Mouse (Mus musculus): ENCODE results near the gene Nlgn1. TPM values are rescaled to one million over a fixed set of nuclear protein-coding genes. Genes with fewer than 3 reads are reported as not detected.
"Not testable (repeated sequence)": the region's sequence is repeated elsewhere in the genome, so short reads cannot be mapped to it uniquely, and the experiment has no call there.

Gene Nlgn1
- polyA plus RNA-seq, 1 experiment from 2014 or later, result 27.5 TPM

- WGBS, result 93% methylated on average over 2 of the region's 2 CpGs
- H3K27ac ChIP-seq, result no peak overlapping the region
- H3K9me3 ChIP-seq (ENCODE audit: control insufficient read depth, low read length), result no peaks in the 10 kb centered on the region
- no peak overlapping the region for H3K9ac ChIP-seq
- no peaks in the 10 kb centered on the region for H3K4me1 ChIP-seq (replicated peaks; ENCODE audit: control insufficient read depth, insufficient read depth, low read length)
- no peak overlapping the region for H3K4me2 ChIP-seq (replicated peaks)
- no peak for DNase-seq (ENCODE audit: low spot score)
- ATAC-seq (ENCODE audit: low FRiP score), result no peak
- no peaks in the 10 kb centered on the region for H3K27me3 ChIP-seq (ENCODE audit: control insufficient read depth, insufficient read depth, low read length)
- H3K4me3 ChIP-seq (replicated peaks; ENCODE audit: low read length), result no peak overlapping the region
- H3K36me3 ChIP-seq (replicated peaks; ENCODE audit: control insufficient read depth, insufficient read depth), result no peaks in the 10 kb centered on the region
Measured at GRCm38 (mm10) chr3:25629198-25629597, 703.1 kb downstream of the Nlgn1 start.

DNA sequence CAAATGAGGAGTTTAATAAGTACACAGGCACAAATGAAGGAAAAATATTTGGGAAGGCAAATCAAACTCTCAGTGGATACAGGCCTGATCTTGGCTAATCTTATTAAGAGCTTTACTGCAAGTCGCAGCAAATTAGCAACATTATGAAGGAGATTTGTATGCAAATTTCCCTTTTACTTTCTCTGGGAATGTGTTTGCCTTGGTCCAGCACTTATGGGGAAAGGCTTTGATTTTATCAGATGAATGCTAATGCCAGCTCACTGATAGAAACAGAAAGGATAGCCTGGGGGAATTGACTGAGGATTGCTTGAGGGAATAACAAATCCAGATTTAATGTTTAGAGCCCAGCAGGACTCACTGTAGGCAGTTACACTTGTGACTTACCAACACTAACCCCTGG, 725.7 kb downstream of the Nlgn1 start:
- Histone ChIP-seq H3K4me2 (replicated peaks) (no peak overlapping the region), H3K27ac (no peak overlapping the region), H3K27me3 (ENCODE audit: control insufficient read depth, insufficient read depth, low read length) (no peaks in the 10 kb centered on the region), H3K4me1 (replicated peaks; ENCODE audit: control insufficient read depth, insufficient read depth, low read length) (no peaks in the 10 kb centered on the region), H3K9me3 (ENCODE audit: control insufficient read depth, low read length) (no peaks in the 10 kb centered on the region), H3K36me3 (replicated peaks; ENCODE audit: control insufficient read depth, insufficient read depth) (no peaks in the 10 kb centered on the region), H3K9ac (no peak overlapping the region), H3K4me3 (replicated peaks; ENCODE audit: low read length) (no peak overlapping the region)
- DNase-seq (ENCODE audit: low spot score), result no peak
- 23% methylated on average over 1 of the region's 1 CpGs for WGBS
- ATAC-seq (ENCODE audit: low FRiP score), result no peak; the same call in 1 of the 2 replicates

DNA sequence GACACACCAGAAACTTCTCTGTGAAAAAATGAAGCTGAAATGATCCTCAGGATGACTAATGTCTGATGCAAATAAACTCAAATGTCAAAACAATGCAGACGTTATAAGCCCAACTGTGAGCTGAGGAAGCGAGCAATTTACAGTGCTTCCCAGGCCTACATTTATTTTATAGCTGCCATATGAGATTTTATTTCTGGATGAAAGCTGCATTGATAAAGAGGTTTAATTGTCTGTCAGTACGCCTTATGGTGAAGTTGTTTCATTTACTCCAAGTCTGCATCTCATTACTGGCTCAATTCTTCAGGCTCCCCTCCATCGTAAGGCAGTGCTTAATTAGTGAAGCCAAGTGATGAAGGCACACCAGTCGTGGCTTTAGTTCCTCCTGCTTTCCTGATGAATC, 734.7 kb downstream of the Nlgn1 start:
- Histone ChIP-seq H3K4me1 (replicated peaks; ENCODE audit: control insufficient read depth, insufficient read depth, low read length) (no peaks in the 10 kb centered on the region), H3K4me2 (replicated peaks) (no peak overlapping the region), H3K9ac (no peak overlapping the region), H3K36me3 (replicated peaks; ENCODE audit: control insufficient read depth, insufficient read depth) (no peaks in the 10 kb centered on the region), H3K27me3 (ENCODE audit: control insufficient read depth, insufficient read depth, low read length) (no peaks in the 10 kb centered on the region), H3K27ac (no peak overlapping the region), H3K4me3 (replicated peaks; ENCODE audit: low read length) (no peak overlapping the region), H3K9me3 (ENCODE audit: control insufficient read depth, low read length) (no peaks in the 10 kb centered on the region)
- 46% methylated on average over 5 of the region's 5 CpGs for WGBS
- DNase-seq (ENCODE audit: low spot score), result no peak
- ATAC-seq (ENCODE audit: low FRiP score), result no peak

DNA sequence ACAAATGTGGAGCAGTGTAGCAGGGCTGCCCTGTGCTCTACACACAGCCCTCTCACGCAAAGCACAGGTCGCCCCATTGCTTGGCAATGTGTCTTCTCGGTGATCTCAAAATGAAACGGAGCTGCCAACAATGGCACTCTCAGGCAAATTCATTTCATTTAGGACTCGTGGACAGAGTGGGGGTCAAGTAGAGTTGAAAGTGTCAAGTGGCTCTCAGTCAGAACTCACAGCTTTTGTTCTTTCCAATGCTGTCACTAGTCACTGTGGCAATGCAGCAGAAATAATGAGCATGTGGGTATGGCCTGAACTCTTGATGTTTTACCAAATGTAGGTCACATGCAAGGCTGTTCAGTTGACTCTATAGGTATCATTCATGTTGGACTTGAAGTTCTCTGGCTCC, 756.7 kb downstream of the Nlgn1 start:
- no peaks in the 10 kb centered on the region for H3K4me1 ChIP-seq (replicated peaks; ENCODE audit: control insufficient read depth, insufficient read depth, low read length)
- no peaks in the 10 kb centered on the region for H3K9me3 ChIP-seq (ENCODE audit: control insufficient read depth, low read length)
- no peak overlapping the region for H3K4me3 ChIP-seq (replicated peaks; ENCODE audit: low read length)
- DNase-seq (ENCODE audit: low spot score) (no peak), ATAC-seq (ENCODE audit: low FRiP score) (no peak)
- WGBS, result 34% methylated on average over 5 of the region's 5 CpGs
- no peak overlapping the region for H3K9ac ChIP-seq
- no peaks in the 10 kb centered on the region for H3K36me3 ChIP-seq (replicated peaks; ENCODE audit: control insufficient read depth, insufficient read depth)
- no peak overlapping the region for H3K27ac ChIP-seq
- H3K4me2 ChIP-seq (replicated peaks), result no peak overlapping the region
- H3K27me3 ChIP-seq (ENCODE audit: control insufficient read depth, insufficient read depth, low read length), result no peaks in the 10 kb centered on the region

- H3K36me3 ChIP-seq (replicated peaks; ENCODE audit: control insufficient read depth, insufficient read depth), result no peaks in the 10 kb centered on the region
- ATAC-seq (ENCODE audit: low FRiP score), result no peak
- no peaks in the 10 kb centered on the region for H3K27me3 ChIP-seq (ENCODE audit: control insufficient read depth, insufficient read depth, low read length)
- no peaks in the 10 kb centered on the region for H3K4me1 ChIP-seq (replicated peaks; ENCODE audit: control insufficient read depth, insufficient read depth, low read length)
- no peak overlapping the region for H3K4me2 ChIP-seq (replicated peaks)
- DNase-seq (ENCODE audit: low spot score), result no peak
- H3K4me3 ChIP-seq (replicated peaks; ENCODE audit: low read length), result no peak overlapping the region
- WGBS, result 89% methylated on average over 3 of the region's 3 CpGs
- H3K27ac ChIP-seq, result no peak overlapping the region
- H3K9me3 ChIP-seq (ENCODE audit: control insufficient read depth, low read length), result no peaks in the 10 kb centered on the region
- no peak overlapping the region for H3K9ac ChIP-seq
Measured at GRCm38 (mm10) chr3:25574840-25575239, 757.4 kb downstream of the Nlgn1 start.

- not testable (repeated sequence) for H3K9me3 ChIP-seq (ENCODE audit: control insufficient read depth, low read length); H3K4me2 ChIP-seq (replicated peaks); ATAC-seq (ENCODE audit: low FRiP score); H3K36me3 ChIP-seq (replicated peaks; ENCODE audit: control insufficient read depth, insufficient read depth); DNase-seq (ENCODE audit: low spot score); H3K4me1 ChIP-seq (replicated peaks; ENCODE audit: control insufficient read depth, insufficient read depth, low read length); H3K27ac ChIP-seq; H3K9ac ChIP-seq; H3K27me3 ChIP-seq (ENCODE audit: control insufficient read depth, insufficient read depth, low read length); H3K4me3 ChIP-seq (replicated peaks; ENCODE audit: low read length)
- 95% methylated on average over 1 of the region's 1 CpGs for WGBS
Measured at GRCm38 (mm10) chr3:25558513-25558912, 773.7 kb downstream of the Nlgn1 start.

DNA sequence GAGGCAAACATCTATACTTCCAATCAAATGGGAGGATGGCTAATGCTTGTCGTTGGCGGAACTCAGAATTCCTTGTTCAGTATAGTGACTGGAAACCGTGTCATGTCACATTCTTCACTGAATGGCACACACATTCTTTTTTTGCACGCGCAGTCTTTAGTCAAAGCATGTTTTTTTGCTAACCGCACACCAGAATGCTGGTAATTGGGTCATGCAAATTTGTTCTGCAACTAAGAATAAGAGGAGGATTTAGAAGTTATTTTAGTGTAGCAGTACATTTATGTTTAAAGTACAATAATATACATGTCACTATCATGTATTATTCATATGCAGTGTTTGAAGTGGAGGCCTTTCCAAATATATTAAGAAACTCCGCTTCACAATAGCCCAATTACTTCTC, 783.2 kb downstream of the Nlgn1 start:
- not testable (repeated sequence) for H3K4me3 ChIP-seq (replicated peaks; ENCODE audit: low read length); H3K4me1 ChIP-seq (replicated peaks; ENCODE audit: control insufficient read depth, insufficient read depth, low read length); H3K36me3 ChIP-seq (replicated peaks; ENCODE audit: control insufficient read depth, insufficient read depth); H3K27me3 ChIP-seq (ENCODE audit: control insufficient read depth, insufficient read depth, low read length); H3K9ac ChIP-seq; H3K27ac ChIP-seq; H3K9me3 ChIP-seq (ENCODE audit: control insufficient read depth, low read length); DNase-seq (ENCODE audit: low spot score); ATAC-seq (ENCODE audit: low FRiP score); H3K4me2 ChIP-seq (replicated peaks)
- WGBS, result 71% methylated on average over 3 of the region's 7 CpGs

DNA sequence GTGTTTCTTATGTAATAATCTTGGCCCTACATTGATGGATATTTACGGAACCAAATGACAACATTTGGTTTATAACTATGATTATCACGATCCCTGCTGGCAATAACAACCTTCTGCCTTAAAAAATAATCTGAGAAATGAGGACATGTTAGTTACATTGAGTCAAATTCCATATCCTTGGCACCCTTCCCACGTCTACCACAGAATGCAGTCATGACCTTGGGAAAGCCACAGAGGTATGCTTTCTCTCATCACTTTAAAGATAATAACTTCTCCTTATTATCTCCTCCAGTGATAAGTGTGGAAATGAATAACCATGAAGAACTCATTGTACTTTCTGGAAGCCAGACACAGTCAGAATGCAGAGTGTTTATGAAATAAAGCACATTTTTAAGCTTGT, 808.0 kb downstream of the Nlgn1 start:
- H3K4me2 ChIP-seq (replicated peaks); H3K4me3 ChIP-seq (replicated peaks; ENCODE audit: low read length); H3K9ac ChIP-seq; H3K27me3 ChIP-seq (ENCODE audit: control insufficient read depth, insufficient read depth, low read length); ATAC-seq (ENCODE audit: low FRiP score); H3K27ac ChIP-seq; H3K4me1 ChIP-seq (replicated peaks; ENCODE audit: control insufficient read depth, insufficient read depth, low read length); DNase-seq (ENCODE audit: low spot score); H3K9me3 ChIP-seq (ENCODE audit: control insufficient read depth, low read length); H3K36me3 ChIP-seq (replicated peaks; ENCODE audit: control insufficient read depth, insufficient read depth): not testable (repeated sequence)
- WGBS, result 64% methylated on average over 1 of the region's 3 CpGs

- no peak for DNase-seq (ENCODE audit: low spot score)
- ATAC-seq (ENCODE audit: low FRiP score), result no peak
- WGBS, result 92% methylated on average over 2 of the region's 2 CpGs
- no peaks in the 10 kb centered on the region for H3K4me1 ChIP-seq (replicated peaks; ENCODE audit: control insufficient read depth, insufficient read depth, low read length)
- no peak overlapping the region for H3K4me3 ChIP-seq (replicated peaks; ENCODE audit: low read length)
- H3K27ac ChIP-seq, result no peak overlapping the region
- no peaks in the 10 kb centered on the region for H3K9me3 ChIP-seq (ENCODE audit: control insufficient read depth, low read length)
- no peaks in the 10 kb centered on the region for H3K36me3 ChIP-seq (replicated peaks; ENCODE audit: control insufficient read depth, insufficient read depth)
- H3K9ac ChIP-seq, result no peak overlapping the region
- H3K4me2 ChIP-seq (replicated peaks), result no peak overlapping the region
- H3K27me3 ChIP-seq (ENCODE audit: control insufficient read depth, insufficient read depth, low read length), result no peaks in the 10 kb centered on the region
Measured at GRCm38 (mm10) chr3:25463051-25463450, 869.2 kb downstream of the Nlgn1 start.

- no peaks in the 10 kb centered on the region for H3K9me3 ChIP-seq (ENCODE audit: control insufficient read depth, low read length)
- H3K4me3 ChIP-seq (replicated peaks; ENCODE audit: low read length), result no peak overlapping the region
- H3K27ac ChIP-seq, result no peak overlapping the region
- H3K4me2 ChIP-seq (replicated peaks), result no peak overlapping the region
- no peaks in the 10 kb centered on the region for H3K36me3 ChIP-seq (replicated peaks; ENCODE audit: control insufficient read depth, insufficient read depth)
- no peaks in the 10 kb centered on the region for H3K4me1 ChIP-seq (replicated peaks; ENCODE audit: control insufficient read depth, insufficient read depth, low read length)
- 37% methylated on average over 8 of the region's 8 CpGs for WGBS
- DNase-seq (ENCODE audit: low spot score) (peak; percentile 36), ATAC-seq (ENCODE audit: low FRiP score) (peak; percentile 60)
- no peak overlapping the region for H3K9ac ChIP-seq
- H3K27me3 ChIP-seq (ENCODE audit: control insufficient read depth, insufficient read depth, low read length), result no peaks in the 10 kb centered on the region
Measured at GRCm38 (mm10) chr3:25456250-25456860, 875.9 kb downstream of the Nlgn1 start.

All from hindbrain, embryonic 14.5 days (tissue).